ENCODE assay signal across 19 mouse cellular contexts in the genomic region with DNA sequence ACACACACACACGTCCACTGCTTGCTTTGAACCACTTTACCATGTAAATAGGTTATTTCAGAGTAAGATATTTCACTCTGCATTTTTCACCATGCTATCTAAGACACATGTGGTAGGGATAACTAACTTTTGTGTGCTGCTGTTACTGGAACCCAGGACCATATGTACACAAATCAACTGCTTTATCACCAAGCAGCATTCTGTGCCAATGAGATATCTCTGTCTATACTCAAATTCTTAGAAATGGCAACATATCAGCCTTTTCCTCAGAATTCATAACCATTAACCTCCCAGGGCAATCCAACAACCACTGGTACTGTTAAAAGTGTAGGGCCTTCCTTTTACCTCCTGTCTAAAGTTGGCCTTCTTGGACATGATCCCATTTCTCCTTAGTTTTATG.
"Had no signal": no experiment of that assay in that cellular context is flagged by ENCODE, and none has a peak within 500 bp of the region (broad histone marks: within the 10 kb centered on the region; RNA-seq: fewer than 3 reads in every experiment).

No protein-coding gene starts in this region.

- H3K27ac ChIP-seq: liver, embryonic 15.5 days; midbrain, embryonic 10.5 days; midbrain, embryonic 12.5 days; neural tube, embryonic 13.5 days; neural tube, embryonic 15.5 days; stomach, embryonic 15.5 days; stomach, postnatal 0 days had no signal

- H3K9ac ChIP-seq: liver, embryonic 15.5 days; lung, embryonic 14.5 days; midbrain, embryonic 12.5 days; neural tube, embryonic 13.5 days; neural tube, embryonic 15.5 days; stomach, embryonic 15.5 days had no signal

- DNase-seq: lung, adult 18-20 months; lung, postnatal 10 days; lung, postnatal 4 days; midbrain, embryonic 14.5 days; retina, postnatal 1 day; right cerebral cortex, adult 18-20 months; right cerebral cortex, postnatal 14 days; thymus, postnatal 14 days; thymus, postnatal 36 days had no signal

- H3K9me3 ChIP-seq: liver, embryonic 15.5 days; midbrain, embryonic 10.5 days; midbrain, embryonic 12.5 days; neural tube, embryonic 13.5 days; neural tube, embryonic 15.5 days; stomach, embryonic 15.5 days had no signal

- H3K4me1 ChIP-seq: liver, embryonic 15.5 days; midbrain, embryonic 10.5 days; midbrain, embryonic 12.5 days; neural tube, embryonic 13.5 days; neural tube, embryonic 15.5 days; stomach, embryonic 15.5 days had no signal

- H3K4me3 ChIP-seq: liver, embryonic 15.5 days; midbrain, embryonic 10.5 days; midbrain, embryonic 12.5 days; myocyte; neural tube, embryonic 13.5 days; neural tube, embryonic 15.5 days; stomach, embryonic 15.5 days had no signal

- ATAC-seq: midbrain, embryonic 16.5 days had no signal

- H3K36me3 ChIP-seq: liver, embryonic 15.5 days; midbrain, embryonic 10.5 days; midbrain, embryonic 12.5 days; neural tube, embryonic 13.5 days; neural tube, embryonic 15.5 days; stomach, embryonic 15.5 days had no signal

- H3K27me3 ChIP-seq: liver, embryonic 15.5 days; midbrain, embryonic 12.5 days; neural tube, embryonic 13.5 days; neural tube, embryonic 15.5 days; stomach, embryonic 15.5 days had no signal

- H3K4me2 ChIP-seq: liver, embryonic 15.5 days; lung, embryonic 14.5 days; midbrain, embryonic 12.5 days; neural tube, embryonic 13.5 days; neural tube, embryonic 15.5 days; stomach, embryonic 15.5 days had no signal
